8 mouse cellular contexts compared by ENCODE assay signal in genomic region chr7:35054977-35055618, GRCm38 (mm10). TPM values are rescaled to one million over a fixed set of nuclear protein-coding genes. Genes with fewer than 3 reads are reported as not detected.
DNase-seq lines count a peak whose midpoint lies in the region; ATAC-seq and TF ChIP-seq lines count a peak whose summit lies in the region.

No protein-coding gene starts in this region.

- H3K27me3 ChIP-seq in cerebellum, adult 2 months (ENCODE audit: control insufficient read depth, insufficient read depth, low read length) = no peaks in the 10 kb centered on the region
- H3K27me3 ChIP-seq in thymus, adult 2 months (ENCODE audit: control insufficient read depth, insufficient read depth, low read length) = no peaks in the 10 kb centered on the region
- no peaks in the 10 kb centered on the region for H3K27me3 ChIP-seq in liver, embryonic 13.5 days
- H3K27me3 ChIP-seq in stomach, postnatal 0 days (ENCODE audit: control insufficient read depth, insufficient read depth, low read length) = no peaks in the 10 kb centered on the region

- H3K27ac ChIP-seq in cerebellum, adult 2 months (ENCODE audit: insufficient read depth, low read length) = peak overlapping the region; percentile 84; the same call in 1 of the 2 replicates
- no peak overlapping the region for H3K27ac ChIP-seq in thymus, adult 2 months (ENCODE audit: control insufficient read depth, insufficient read depth, low read length)
- peak overlapping the region; percentile 93 for H3K27ac ChIP-seq in liver, embryonic 13.5 days
- peak overlapping the region; percentile 94; the same call in 1 of the 2 replicates for H3K27ac ChIP-seq in stomach, postnatal 0 days (replicated peaks)

- no peak for TF ChIP-seq EP300 in stomach, postnatal 0 days (optimal IDR thresholded peaks at IDR 0.05)

- 50% methylated on average over 2 of the region's 2 CpGs for WGBS in cerebellum, adult 2 months
- WGBS in thymus, adult 2 months = 86% methylated on average over 2 of the region's 2 CpGs
- WGBS in liver, embryonic 13.5 days (ENCODE audit: insufficient replicate concordance) = 56% methylated on average over 2 of the region's 2 CpGs
- WGBS in stomach, postnatal 0 days = 72% methylated on average over 2 of the region's 2 CpGs

- H3K4me3 ChIP-seq in cerebellum, adult 2 months (replicated peaks; ENCODE audit: insufficient read depth, low read depth, low read length) = peak overlapping the region; percentile 89
- H3K4me3 ChIP-seq in thymus, adult 2 months (ENCODE audit: control insufficient read depth, insufficient read depth, low read length) = peak overlapping the region; percentile 61
- peak overlapping the region; percentile 93 for H3K4me3 ChIP-seq in liver, embryonic 13.5 days (replicated peaks)
- H3K4me3 ChIP-seq in stomach, postnatal 0 days (ENCODE audit: low read depth, low read length) = peak overlapping the region; percentile 91

- H3K36me3 ChIP-seq in thymus, adult 2 months (ENCODE audit: control insufficient read depth, insufficient read depth, low read length) = peaks cover 6% of the 10 kb centered on the region
- peaks cover 12% of the 10 kb centered on the region for H3K36me3 ChIP-seq in liver, embryonic 13.5 days
- peaks cover 4% of the 10 kb centered on the region; the same call in 1 of the 2 replicates for H3K36me3 ChIP-seq in stomach, postnatal 0 days (ENCODE audit: control insufficient read depth, insufficient read depth, low read length)

- H3K4me2 ChIP-seq in liver, embryonic 13.5 days = peak overlapping the region; percentile 88
- peak overlapping the region; percentile 78 for H3K4me2 ChIP-seq in stomach, postnatal 0 days (replicated peaks; ENCODE audit: low read depth)

- no peak for TF ChIP-seq CTCF in cerebellum, adult 2 months (IDR thresholded peaks at IDR 0.05; ENCODE audit: borderline replicate concordance, insufficient read depth, low read depth, low read length)
- no peak for TF ChIP-seq CTCF in thymus, adult 2 months (IDR thresholded peaks at IDR 0.05; ENCODE audit: borderline replicate concordance, control insufficient read depth, extremely low read depth, insufficient read depth, low read length, poor library complexity)
- TF ChIP-seq CTCF in stomach, postnatal 0 days (IDR thresholded peaks at IDR 0.05; ENCODE audit: low read depth) = no peak

- no peaks in the 10 kb centered on the region for H3K9me3 ChIP-seq in liver, embryonic 13.5 days (replicated peaks)
- H3K9me3 ChIP-seq in stomach, postnatal 0 days (ENCODE audit: control insufficient read depth, low read length) = no peaks in the 10 kb centered on the region

- H3K9ac ChIP-seq in liver, embryonic 13.5 days = peak overlapping the region; percentile 95
- H3K9ac ChIP-seq in stomach, postnatal 0 days (ENCODE audit: low read length) = peak overlapping the region; percentile 90

- ATAC-seq in liver, embryonic 13.5 days (ENCODE audit: low read depth) = no peak
- ATAC-seq in stomach, postnatal 0 days (ENCODE audit: low FRiP score, low TSS enrichment) = no peak

- TF ChIP-seq POLR2A in cerebellum, adult 2 months (IDR thresholded peaks at IDR 0.05; ENCODE audit: borderline replicate concordance, insufficient read depth, low read length) = no peak
- no peak for TF ChIP-seq POLR2A in thymus, adult 2 months (IDR thresholded peaks at IDR 0.05; ENCODE audit: control insufficient read depth, extremely low read depth, insufficient read depth, low read length, poor library complexity)

- H3K4me1 ChIP-seq in cerebellum, adult 2 months (ENCODE audit: control insufficient read depth, insufficient read depth, low read length) = peaks cover 3% of the 10 kb centered on the region
- peaks cover 11% of the 10 kb centered on the region for H3K4me1 ChIP-seq in thymus, adult 2 months (replicated peaks; ENCODE audit: control insufficient read depth, insufficient read depth, low read length)
- peaks cover 34% of the 10 kb centered on the region for H3K4me1 ChIP-seq in liver, embryonic 13.5 days (replicated peaks)
- 0 out of 2 replicates have a peak, but pooled peaks cover 3% of the 10 kb centered on the region for H3K4me1 ChIP-seq in stomach, postnatal 0 days (replicated peaks; ENCODE audit: control insufficient read depth, insufficient read depth)

- DNase-seq in cerebellum, adult 2 months = no peak
- DNase-seq in cerebellum, adult 9-10 months = no peak
- no peak for DNase-seq in thymus, adult 2 months
- no peak for DNase-seq in thymus, postnatal 36 days
- DNase-seq in liver, embryonic 13.5 days = no peak
- no peak for DNase-seq in stomach, postnatal 0 days (ENCODE audit: low spot score)
- DNase-seq in adrenal gland, adult 8-10 months = no peak
- DNase-seq in gastrocnemius, postnatal 25 days = no peak

RNA-seq across cellular contexts. Expression of gene Cebpg, which starts 1.3 kb away (rescaled TPM):
- polyA plus RNA-seq in cerebellum, adult 2 months (2012; rRNA removed) = 25.1 and 25.3 TPM in 2 replicates
- polyA plus RNA-seq in thymus, adult 2 months (2012; rRNA removed) = 11.9 and 12.8 TPM in 2 replicates
- 18.8 and 21.8 TPM in 2 replicates for polyA plus RNA-seq in liver, embryonic 13.5 days (2015; fragmentation: Nextera tagmentation; extraction: Ambion mirVana)
- polyA plus RNA-seq in stomach, postnatal 0 days (2015; fragmentation: Nextera tagmentation; extraction: Ambion mirVana) = 27.9 and 29.7 TPM in 2 replicates
- 10 to 100 TPM; 41.4 to 46.2 (median 44.0) TPM for total RNA-seq in adrenal gland, adult 8-10 months (2022)
- 10 to 100 TPM; 31.7 to 35.8 TPM for total RNA-seq in gastrocnemius, postnatal 25 days (2021)
